Mouse (Mus musculus) midbrain, embryonic 14.5 days (tissue): ENCODE measurements at regions not wholly inside any gene's neighbourhood (a gene's known extent, or its start where the extent isn't known, plus 50 kb on each side); places are given as distances from the start of the nearest gene placed in this dataset.

Experiments
- ATAC-seq: fragments of 200-750 bp; cut with Nextera tagmentation; 2 replicates; pipeline ENCODE4 v1.8.0; 2017; ENCODE audit warnings: moderate number of reproducible peaks, moderate library complexity; ENCODE audit not compliant: low FRiP score, low TSS enrichment
- DNase-seq: peaks from one replicate; pipeline ENCODE4 v3.0.0-alpha.2; 2015
- H3K27ac ChIP-seq: fragments of 300-500 bp; sonication (generic); replicated peaks from 2 replicates; pipeline ENCODE4 v1.5.1; 2014; ENCODE audit warnings: mild to moderate bottlenecking, low read depth, low read length, moderate library complexity
- H3K27me3 ChIP-seq: fragments of 300-500 bp; sonication (generic); 2 replicates; pipeline ENCODE4 v1.6.1; 2014; ENCODE audit warnings: low read length, control low read depth, mixed read lengths; ENCODE audit not compliant: control insufficient read depth, insufficient read depth
- H3K36me3 ChIP-seq: fragments of 300-500 bp; sonication (generic); 2 replicates; pipeline ENCODE4 v1.6.1; 2014; ENCODE audit warnings: low read length, control low read depth; ENCODE audit not compliant: control insufficient read depth, insufficient read depth
- H3K4me1 ChIP-seq: fragments of 300-500 bp; sonication (generic); 2 replicates; pipeline ENCODE4 v1.6.1; 2014; ENCODE audit warnings: mild to moderate bottlenecking, antibody characterized with exemption, low read length, control low read depth; ENCODE audit not compliant: control insufficient read depth, insufficient read depth
- H3K4me2 ChIP-seq: fragments of 300-500 bp; sonication (generic); 2 replicates; pipeline ENCODE4 v1.6.1; 2014; ENCODE audit warnings: mild to moderate bottlenecking, low read length, moderate library complexity
- H3K4me3 ChIP-seq: fragments of 300-500 bp; sonication (generic); replicated peaks from 2 replicates; pipeline ENCODE4 v1.5.1; 2014; ENCODE audit warnings: low read depth, low read length
- H3K9ac ChIP-seq: fragments of 300-500 bp; sonication (generic); replicated peaks from 2 replicates; pipeline ENCODE4 v1.6.1; 2014; ENCODE audit warnings: mild to moderate bottlenecking, low read length, moderate library complexity
- H3K9me3 ChIP-seq: fragments of 300-500 bp; sonication (generic); 2 replicates; pipeline ENCODE4 v1.6.1; 2016; ENCODE audit warnings: low read length, control low read depth, mixed read lengths; ENCODE audit not compliant: control insufficient read depth
- WGBS: fragments of 180-500 bp; shearing (Covaris S2); extraction: QIAGEN DNeasy Blood & Tissue Kit; methylation state at CpG from one replicate; pipeline ENCODE4 v1.1.7; 2014; 5-methylcytosine and 5-hydroxymethylcytosine counted together

- 37% methylated on average over 9 of the region's 9 CpGs for WGBS
- Histone ChIP-seq H3K27me3 (no peaks in the 10 kb centered on the region), H3K4me2 (no peak overlapping the region), H3K9ac (no peak overlapping the region), H3K36me3 (no peaks in the 10 kb centered on the region), H3K9me3 (no peaks in the 10 kb centered on the region), H3K27ac (no peak overlapping the region), H3K4me1 (peaks cover 14% of the 10 kb centered on the region), H3K4me3 (no peak overlapping the region)
- ATAC-seq (no peak), DNase-seq (peak; percentile 49)
Observed at GRCm38 (mm10) chr6:97699054-97699751, 81.9 kb upstream of the Frmd4b start.

GRCm38 (mm10) chr6:97693281-97693680, 75.9 kb upstream of the Frmd4b start:
- no peaks in the 10 kb centered on the region for H3K27me3 ChIP-seq
- no peak overlapping the region for H3K9ac ChIP-seq
- H3K9me3 ChIP-seq = no peaks in the 10 kb centered on the region
- no peak overlapping the region for H3K27ac ChIP-seq
- no peak for ATAC-seq
- H3K36me3 ChIP-seq = no peaks in the 10 kb centered on the region
- WGBS = 89% methylated on average over 8 of the region's 8 CpGs
- DNase-seq = no peak
- H3K4me1 ChIP-seq = no peaks in the 10 kb centered on the region
- no peak overlapping the region for H3K4me2 ChIP-seq
- no peak overlapping the region for H3K4me3 ChIP-seq

DNA sequence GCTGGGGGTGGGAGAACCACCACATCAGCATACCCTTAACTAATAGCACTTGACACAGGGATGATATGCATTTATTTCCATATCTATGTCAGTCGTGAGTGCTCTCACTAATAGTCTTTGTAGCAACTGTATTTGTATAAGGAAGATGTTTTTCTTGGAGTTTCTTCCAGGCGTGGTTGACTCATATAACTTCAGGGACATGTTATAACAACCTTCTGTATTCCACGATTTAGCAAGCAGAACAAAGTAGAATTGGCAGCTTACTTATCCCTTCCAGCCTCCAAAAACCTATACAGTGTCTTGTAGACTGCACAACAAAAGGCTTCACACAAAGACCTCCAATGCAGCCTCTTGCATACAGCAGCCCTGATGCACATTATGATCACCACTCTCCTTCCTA, 73.8 kb upstream of the Frmd4b start:
- no peaks in the 10 kb centered on the region for H3K4me1 ChIP-seq
- no peak for ATAC-seq
- H3K27ac ChIP-seq = no peak overlapping the region
- H3K4me3 ChIP-seq = no peak overlapping the region
- H3K27me3 ChIP-seq = no peaks in the 10 kb centered on the region
- no peaks in the 10 kb centered on the region for H3K36me3 ChIP-seq
- WGBS = 76% methylated on average over 3 of the region's 3 CpGs
- no peaks in the 10 kb centered on the region for H3K9me3 ChIP-seq
- no peak overlapping the region for H3K9ac ChIP-seq
- no peak for DNase-seq
- H3K4me2 ChIP-seq = no peak overlapping the region

GRCm38 (mm10) chr6:97684335-97684734, 67.0 kb upstream of the Frmd4b start:
- ATAC-seq (no peak), DNase-seq (no peak)
- no peaks in the 10 kb centered on the region for H3K4me1 ChIP-seq
- no peak overlapping the region for H3K9ac ChIP-seq
- H3K27me3 ChIP-seq = no peaks in the 10 kb centered on the region
- no peak overlapping the region for H3K4me2 ChIP-seq
- no peak overlapping the region for H3K4me3 ChIP-seq
- WGBS = 84% methylated on average over 7 of the region's 7 CpGs
- H3K36me3 ChIP-seq = no peaks in the 10 kb centered on the region
- H3K9me3 ChIP-seq = no peaks in the 10 kb centered on the region
- H3K27ac ChIP-seq = no peak overlapping the region

- Histone ChIP-seq H3K4me1 (no peaks in the 10 kb centered on the region), H3K36me3 (no peaks in the 10 kb centered on the region), H3K27ac (no peak overlapping the region), H3K9me3 (no peaks in the 10 kb centered on the region; the same call in 1 of the 2 replicates), H3K9ac (no peak overlapping the region), H3K4me3 (no peak overlapping the region), H3K27me3 (no peaks in the 10 kb centered on the region), H3K4me2 (no peak overlapping the region)
- no peak for ATAC-seq
- DNase-seq = no peak
- WGBS = 69% methylated on average over 1 of the region's 1 CpGs
Observed at GRCm38 (mm10) chr6:97682213-97682612, 64.9 kb upstream of the Frmd4b start.

DNA sequence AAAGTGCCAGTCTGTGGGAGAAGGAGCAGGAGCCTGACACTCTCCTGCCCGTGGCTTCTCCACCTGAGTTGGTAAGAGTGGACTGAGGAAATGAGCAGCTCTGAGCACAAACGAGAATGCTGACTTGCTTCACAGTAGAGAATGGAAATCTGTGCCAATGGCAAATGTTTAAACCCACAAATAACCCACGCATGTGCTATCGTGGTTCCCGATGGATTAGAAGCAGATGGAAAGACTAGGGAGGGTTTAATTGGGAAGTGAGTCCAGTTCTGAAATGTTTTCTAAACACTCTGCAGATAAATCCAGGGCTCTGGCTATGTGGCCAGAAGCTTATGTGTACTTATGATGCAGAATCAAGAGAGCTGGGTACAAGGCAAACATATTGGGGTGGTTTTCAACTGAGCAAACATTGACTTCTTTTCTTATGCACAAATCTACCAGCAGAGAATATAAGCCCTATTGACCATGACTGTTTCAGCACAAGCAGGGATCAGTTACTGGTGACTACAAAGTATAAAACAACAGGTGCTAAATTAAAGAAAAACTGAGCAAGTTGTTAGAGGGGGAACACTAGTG, 57.9 kb upstream of the Frmd4b start:
- no peaks in the 10 kb centered on the region for H3K27me3 ChIP-seq
- H3K4me1 ChIP-seq = no peaks in the 10 kb centered on the region
- H3K27ac ChIP-seq = no peak overlapping the region
- no peak overlapping the region for H3K9ac ChIP-seq
- 79% methylated on average over 5 of the region's 5 CpGs for WGBS
- ATAC-seq (no peak), DNase-seq (no peak)
- H3K36me3 ChIP-seq = no peaks in the 10 kb centered on the region
- no peak overlapping the region for H3K4me3 ChIP-seq
- H3K9me3 ChIP-seq = peaks cover 7% of the 10 kb centered on the region
- H3K4me2 ChIP-seq = no peak overlapping the region

DNA sequence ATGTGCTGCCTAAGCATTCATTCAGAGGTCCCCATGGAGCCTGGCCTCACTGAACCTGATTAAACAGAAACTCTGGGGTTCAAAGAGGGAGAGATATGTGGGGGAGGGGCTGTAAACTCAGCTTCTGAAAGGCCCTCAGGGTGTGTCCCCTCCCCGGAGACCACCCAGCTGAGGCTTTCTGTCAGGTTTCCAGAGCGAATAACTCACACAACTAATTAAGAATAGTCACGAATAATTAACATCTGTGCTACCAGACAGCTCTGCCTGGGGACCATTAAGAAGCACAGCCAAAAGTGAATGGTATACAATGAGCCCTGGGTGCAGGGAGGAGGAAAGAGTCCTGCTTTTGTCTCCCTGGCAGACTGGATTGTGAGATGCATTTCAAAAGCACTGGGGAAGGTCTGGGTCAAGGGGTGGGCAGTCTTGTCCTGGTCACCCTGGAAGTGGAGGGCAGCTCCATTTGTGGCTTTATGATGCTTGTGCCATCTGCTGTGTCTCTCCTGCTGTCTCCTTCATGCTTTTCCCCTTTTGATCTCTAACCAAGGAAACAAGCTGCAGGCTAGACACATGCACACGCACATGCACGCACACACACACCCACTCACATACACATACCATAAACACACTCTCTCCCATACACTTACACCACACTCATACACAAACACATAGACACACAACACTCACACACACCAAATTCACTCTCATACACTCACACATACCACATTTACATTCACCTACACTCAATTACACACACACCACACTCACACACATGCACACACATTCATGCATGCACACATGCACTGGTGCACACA, 49.7 kb upstream of the Frmd4b start:
- H3K9ac ChIP-seq = no peak overlapping the region

More for the DNA sequence above, 49.7 kb upstream of the Frmd4b start:
- Histone ChIP-seq H3K36me3 (no peaks in the 10 kb centered on the region), H3K9me3 (no peaks in the 10 kb centered on the region), H3K27ac (peak overlapping the region; percentile 47; the same call in 1 of the 2 replicates), H3K4me2 (no peak overlapping the region), H3K4me3 (no peak overlapping the region), H3K27me3 (no peaks in the 10 kb centered on the region), H3K4me1 (peaks cover 12% of the 10 kb centered on the region; the same call in 1 of the 2 replicates)
- peak; percentile 80 for ATAC-seq
- peak; percentile 74 for DNase-seq
- 16% methylated on average over 5 of the region's 5 CpGs for WGBS
